Mouse (Mus musculus): ENCODE measurements around the gene Adam19. TPM values are rescaled to one million over a fixed set of nuclear protein-coding genes. Genes with fewer than 3 reads are reported as not detected.
"Not testable (repeated sequence)": the region's sequence is repeated elsewhere in the genome, so short reads cannot be mapped to it uniquely, and the experiment has no call there.

Gene Adam19
- polyA plus RNA-seq, 1 experiment from 2014 or later: 12.5 TPM

GRCm38 (mm10) chr11:46169908-46170307 lies 114.1 kb downstream of the Adam19 start:
- no peak overlapping the region for H3K4me2 ChIP-seq (replicated peaks)
- ATAC-seq (ENCODE audit: low FRiP score, low read depth): no peak
- no peak overlapping the region for H3K4me3 ChIP-seq
- H3K27me3 ChIP-seq: peaks cover 16% of the 10 kb centered on the region
- peaks cover 12% of the 10 kb centered on the region for H3K4me1 ChIP-seq
- H3K9ac ChIP-seq (replicated peaks): no peak overlapping the region
- no peaks in the 10 kb centered on the region for H3K9me3 ChIP-seq
- no peak overlapping the region for H3K27ac ChIP-seq (replicated peaks)
- H3K36me3 ChIP-seq: no peaks in the 10 kb centered on the region
- 42% methylated on average over 3 of the region's 3 CpGs for WGBS

GRCm38 (mm10) chr11:46172128-46172527 lies 116.3 kb downstream of the Adam19 start:
- H3K36me3 ChIP-seq: no peaks in the 10 kb centered on the region
- ATAC-seq (ENCODE audit: low FRiP score, low read depth): no peak
- H3K4me1 ChIP-seq: peaks cover 4% of the 10 kb centered on the region; the same call in 1 of the 2 replicates
- WGBS: 94% methylated on average over 9 of the region's 9 CpGs
- H3K27me3 ChIP-seq: no peaks in the 10 kb centered on the region
- H3K9me3 ChIP-seq: no peaks in the 10 kb centered on the region
- H3K4me2 ChIP-seq (replicated peaks): no peak overlapping the region
- H3K27ac ChIP-seq (replicated peaks): no peak overlapping the region
- no peak overlapping the region for H3K4me3 ChIP-seq
- H3K9ac ChIP-seq (replicated peaks): no peak overlapping the region

GRCm38 (mm10) chr11:46176155-46176554 lies 120.4 kb downstream of the Adam19 start:
- Histone ChIP-seq H3K27me3 (no peaks in the 10 kb centered on the region), H3K4me1 (no peaks in the 10 kb centered on the region), H3K4me3 (no peak overlapping the region), H3K27ac (replicated peaks) (no peak overlapping the region), H3K9me3 (no peaks in the 10 kb centered on the region), H3K9ac (replicated peaks) (no peak overlapping the region), H3K4me2 (replicated peaks) (no peak overlapping the region), H3K36me3 (no peaks in the 10 kb centered on the region)
- ATAC-seq (ENCODE audit: low FRiP score, low read depth): no peak
- 95% methylated on average over 6 of the region's 6 CpGs for WGBS

- Histone ChIP-seq H3K4me2 (replicated peaks) (no peak overlapping the region), H3K9ac (replicated peaks) (no peak overlapping the region)
Measured at GRCm38 (mm10) chr11:46177246-46178043, 121.7 kb downstream of the Adam19 start.

GRCm38 (mm10) chr11:46182031-46182430 lies 126.2 kb downstream of the Adam19 start:
- not testable (repeated sequence) for H3K4me3 ChIP-seq; H3K27ac ChIP-seq (replicated peaks); H3K27me3 ChIP-seq; H3K4me2 ChIP-seq (replicated peaks); H3K9me3 ChIP-seq; H3K36me3 ChIP-seq; H3K4me1 ChIP-seq; ATAC-seq (ENCODE audit: low FRiP score, low read depth); H3K9ac ChIP-seq (replicated peaks)
- 91% methylated on average over 1 of the region's 1 CpGs for WGBS

More at GRCm38 (mm10) chr11:46177246-46178043, 121.7 kb downstream of the Adam19 start:
- no peak overlapping the region for H3K4me3 ChIP-seq
- WGBS: 76% methylated on average over 10 of the region's 10 CpGs
- no peak for ATAC-seq (ENCODE audit: low FRiP score, low read depth)
- H3K27ac ChIP-seq (replicated peaks): no peak overlapping the region
- no peaks in the 10 kb centered on the region for H3K36me3 ChIP-seq
- no peaks in the 10 kb centered on the region for H3K4me1 ChIP-seq
- H3K9me3 ChIP-seq: no peaks in the 10 kb centered on the region
- no peaks in the 10 kb centered on the region for H3K27me3 ChIP-seq

- no peak overlapping the region for H3K4me3 ChIP-seq
- WGBS: 84% methylated on average over 3 of the region's 3 CpGs
- H3K9me3 ChIP-seq: no peaks in the 10 kb centered on the region
- no peaks in the 10 kb centered on the region for H3K36me3 ChIP-seq
- no peak overlapping the region for H3K27ac ChIP-seq (replicated peaks)
- no peak overlapping the region for H3K9ac ChIP-seq (replicated peaks)
- no peaks in the 10 kb centered on the region for H3K27me3 ChIP-seq
- H3K4me1 ChIP-seq: no peaks in the 10 kb centered on the region
- no peak overlapping the region for H3K4me2 ChIP-seq (replicated peaks)
- no peak for ATAC-seq (ENCODE audit: low FRiP score, low read depth)
Measured at GRCm38 (mm10) chr11:46184946-46185345, 129.2 kb downstream of the Adam19 start.

GRCm38 (mm10) chr11:46185486-46185885 lies 129.7 kb downstream of the Adam19 start:
- H3K27ac ChIP-seq (replicated peaks): no peak overlapping the region
- WGBS: 46% methylated on average over 4 of the region's 4 CpGs
- no peaks in the 10 kb centered on the region for H3K27me3 ChIP-seq
- H3K9me3 ChIP-seq: no peaks in the 10 kb centered on the region
- no peaks in the 10 kb centered on the region for H3K4me1 ChIP-seq
- no peaks in the 10 kb centered on the region for H3K36me3 ChIP-seq
- ATAC-seq (ENCODE audit: low FRiP score, low read depth): no peak
- no peak overlapping the region for H3K4me2 ChIP-seq (replicated peaks)
- H3K9ac ChIP-seq (replicated peaks): no peak overlapping the region
- H3K4me3 ChIP-seq: no peak overlapping the region

- 88% methylated on average over 2 of the region's 2 CpGs for WGBS
- peaks cover 3% of the 10 kb centered on the region; the same call in 1 of the 2 replicates for H3K36me3 ChIP-seq
- ATAC-seq (ENCODE audit: low FRiP score, low read depth): no peak
Measured at GRCm38 (mm10) chr11:46188283-46188682, 132.5 kb downstream of the Adam19 start.

GRCm38 (mm10) chr11:46194175-46194574 lies 138.4 kb downstream of the Adam19 start:
- Histone ChIP-seq H3K36me3 (peaks cover 47% of the 10 kb centered on the region), H3K9ac (replicated peaks) (no peak overlapping the region), H3K27ac (replicated peaks) (no peak overlapping the region), H3K9me3 (no peaks in the 10 kb centered on the region), H3K4me3 (no peak overlapping the region), H3K27me3 (no peaks in the 10 kb centered on the region), H3K4me1 (no peaks in the 10 kb centered on the region), H3K4me2 (replicated peaks) (no peak overlapping the region)
- no peak for ATAC-seq (ENCODE audit: low FRiP score, low read depth)
- 81% methylated on average over 4 of the region's 4 CpGs for WGBS

More at GRCm38 (mm10) chr11:46188283-46188682, 132.5 kb downstream of the Adam19 start:
- H3K27ac ChIP-seq (replicated peaks): no peak overlapping the region
- no peaks in the 10 kb centered on the region for H3K27me3 ChIP-seq
- H3K4me2 ChIP-seq (replicated peaks): no peak overlapping the region
- H3K9ac ChIP-seq (replicated peaks): no peak overlapping the region
- H3K4me3 ChIP-seq: no peak overlapping the region
- H3K9me3 ChIP-seq: no peaks in the 10 kb centered on the region
- H3K4me1 ChIP-seq: no peaks in the 10 kb centered on the region

Small RNA genes lying within 50 kb of the gene (microRNA-seq; reads per million reads assigned to microRNA genes)
- not detected for gene Mir7239
- gene Mir8100: not detected

Other genes with a start within 250 kb of the Adam19 start
- 78.3 and 78.7 TPM in 2 replicates for gene Clint1, start 203.9 kb upstream of the Adam19 start, polyA plus RNA-seq (2016; fragmentation: Nextera tagmentation; extraction: Ambion mirVana)
- gene Lsm11, start 111.1 kb upstream of the Adam19 start, polyA plus RNA-seq (2016; fragmentation: Nextera tagmentation; extraction: Ambion mirVana): 13.9 and 16.4 TPM in 2 replicates
- gene Thg1l, start 100.5 kb upstream of the Adam19 start, polyA plus RNA-seq (2016; fragmentation: Nextera tagmentation; extraction: Ambion mirVana): 12.6 and 14.3 TPM in 2 replicates
- gene Sox30, start 75.7 kb upstream of the Adam19 start, polyA plus RNA-seq (2016; fragmentation: Nextera tagmentation; extraction: Ambion mirVana): 0.24 and 0.37 TPM in 2 replicates
- 3.7 and 5.0 TPM in 2 replicates for gene Gm12166, start 3.7 kb upstream of the Adam19 start, polyA plus RNA-seq (2016; fragmentation: Nextera tagmentation; extraction: Ambion mirVana)
- gene Nipal4, start 110.5 kb downstream of the Adam19 start, polyA plus RNA-seq (2016; fragmentation: Nextera tagmentation; extraction: Ambion mirVana): 1.2 and 1.4 TPM in 2 replicates
- 2.2 and 2.3 TPM in 2 replicates for gene Fndc9, start 179.5 kb downstream of the Adam19 start, polyA plus RNA-seq (2016; fragmentation: Nextera tagmentation; extraction: Ambion mirVana)